Mouse (Mus musculus) ES-E14 (cell line): ENCODE measurements around the gene Olfr266.

Source experiments
- CHD2 ChIP-seq: IDR thresholded peaks from 2 replicates; pipeline ENCODE4 v1.6.1; 2014; ENCODE audit warnings: mild to moderate bottlenecking, low read depth, low read length, inconsistent platforms
- HCFC1 ChIP-seq: IDR thresholded peaks from 2 replicates; pipeline ENCODE4 v1.6.1; 2012; ENCODE audit warnings: low read length, inconsistent platforms, borderline replicate concordance; ENCODE audit not compliant: insufficient read depth
- MAFK ChIP-seq: IDR thresholded peaks from 2 replicates; pipeline ENCODE4 v1.6.1; 2014; ENCODE audit warnings: mild to moderate bottlenecking, low read depth, low read length, inconsistent platforms; ENCODE audit not compliant: insufficient read depth
- ZC3H11A ChIP-seq: IDR thresholded peaks from 2 replicates; pipeline ENCODE4 v1.6.1; 2012; ENCODE audit warnings: low read depth, mild to moderate bottlenecking, inconsistent platforms, low read length, borderline replicate concordance
- ZNF384 ChIP-seq: IDR thresholded peaks from 2 replicates; pipeline ENCODE4 v1.6.1; 2012; ENCODE audit warnings: low read depth, low read length, inconsistent platforms

DNA sequence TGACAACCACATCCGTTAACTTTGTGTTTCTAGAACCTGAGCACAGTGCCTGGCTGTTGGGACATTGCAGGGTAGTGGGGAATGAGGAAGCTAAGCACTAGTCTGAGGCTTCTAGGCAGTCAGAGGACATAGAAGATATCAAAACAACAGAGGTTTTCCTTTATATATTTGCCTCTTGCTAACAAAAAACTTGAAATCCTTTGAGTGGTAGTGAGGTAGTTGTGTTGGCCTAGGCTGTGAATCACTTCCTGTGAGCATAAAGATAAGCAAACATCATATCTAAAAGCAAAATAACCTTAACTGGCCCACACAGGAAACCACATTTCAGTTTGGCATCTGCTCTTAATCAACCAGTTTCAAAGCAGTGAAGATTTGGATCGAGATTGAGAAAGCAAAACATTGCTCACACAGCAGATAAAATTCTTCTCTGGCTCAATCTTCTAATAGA, 37.6 kb downstream of the Olfr266 start:
- no peak for TF ChIP-seq HCFC1
- TF ChIP-seq CHD2, result no peak
- no peak for TF ChIP-seq ZC3H11A
- no peak for TF ChIP-seq ZNF384
- no peak for TF ChIP-seq MAFK
